Mouse (Mus musculus): ENCODE measurements around the gene Gmeb1. TPM values are rescaled to one million over a fixed set of nuclear protein-coding genes. Genes with fewer than 3 reads are reported as not detected.
A peak's percentile ranks its signal among the peaks of the same experiment; 100 is the strongest.
"Not testable (repeated sequence)": the region's sequence is repeated elsewhere in the genome, so short reads cannot be mapped to it uniquely, and the experiment has no call there.

The Gmeb1 gene
- total RNA-seq (2022) = 10 to 100 TPM in 1 of 4 experiments, 1 to 10 TPM in 3; 8.6 to 11.5 (median 9.1) TPM

DNA sequence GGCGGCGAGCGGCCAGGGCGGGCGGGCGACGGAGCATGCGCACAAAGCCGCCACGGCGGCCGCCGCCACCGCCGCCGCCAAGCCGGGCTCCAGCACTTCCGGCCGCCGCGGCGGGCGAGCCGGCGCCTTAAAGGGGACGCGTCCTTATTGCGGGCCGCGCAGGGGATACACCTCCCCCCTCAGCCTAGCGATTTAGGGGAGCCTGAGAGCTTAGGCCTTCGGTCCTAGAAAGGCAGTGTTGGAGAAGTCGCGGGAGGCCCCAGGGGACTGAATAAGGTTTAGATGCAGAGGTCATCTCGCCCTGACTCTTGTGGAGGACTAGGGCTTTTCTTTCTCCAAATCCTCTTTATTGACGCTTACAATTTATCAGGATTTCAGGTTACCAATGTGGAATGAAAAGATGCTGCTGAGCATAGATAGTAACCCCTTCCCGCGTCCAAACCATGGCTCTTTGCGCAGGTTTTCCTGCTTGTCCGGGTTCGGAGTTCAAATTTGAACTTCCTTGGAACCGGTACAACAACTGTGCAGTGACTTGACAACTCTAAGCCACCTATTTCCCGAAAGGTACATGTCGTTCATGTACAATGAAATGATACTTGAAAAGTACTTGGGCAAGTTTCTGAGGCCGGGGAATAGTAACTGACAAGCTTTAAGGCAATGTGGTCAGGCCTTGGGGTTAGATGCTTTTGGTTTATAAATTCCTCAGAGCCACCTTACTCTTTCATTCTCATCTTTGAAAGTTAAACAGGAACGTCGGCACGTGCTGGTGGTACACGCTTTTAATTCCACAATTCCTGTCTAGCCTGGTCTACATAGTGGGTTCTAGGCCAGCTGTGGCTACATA lies at the start of gene Gmeb1:
TSS of gene Gmeb1 (minus strand) at position 89 of the 844 bp plus-strand sequence.
- peak; percentile 76 for DNase-seq (ENCODE audit: low spot score)

GRCm38 (mm10) chr4:132309849-132310472 lies 48.6 kb upstream of the Gmeb1 start:
- no peak for DNase-seq (ENCODE audit: low spot score)

DNA sequence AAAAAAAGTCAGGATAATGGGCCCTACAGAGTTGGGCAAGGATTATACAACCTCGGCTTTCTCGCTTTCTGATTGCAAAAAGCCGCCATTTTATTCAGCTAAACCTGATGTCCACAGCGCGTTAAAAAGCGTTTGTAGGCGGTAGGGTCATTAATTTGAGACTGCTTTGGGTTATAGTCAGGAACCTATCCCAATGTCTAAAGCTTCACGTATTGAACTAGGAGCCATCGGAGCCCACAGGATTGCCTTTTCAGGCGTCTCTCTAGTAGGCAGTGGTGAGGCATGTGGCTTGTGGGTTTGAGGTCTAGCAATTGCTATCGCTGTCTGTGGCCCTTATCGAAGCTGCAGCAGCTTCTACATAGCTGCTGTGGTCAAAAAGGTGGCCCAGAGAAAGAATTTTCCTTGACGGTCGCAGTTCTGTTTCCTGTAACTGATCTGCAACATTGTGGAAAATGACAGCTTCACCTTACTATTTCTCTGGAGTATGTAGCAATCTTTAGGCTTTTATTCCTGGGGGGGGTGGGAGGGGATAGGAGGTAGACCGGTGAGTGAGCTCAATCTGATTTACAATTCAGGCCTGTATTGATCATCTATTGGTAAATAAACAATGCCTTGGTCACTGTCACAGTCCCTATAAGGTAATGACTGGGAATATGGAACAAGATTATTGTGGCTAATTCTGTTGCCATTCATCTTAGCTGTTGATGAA lies 47.9 kb upstream of the Gmeb1 start:
- DNase-seq (ENCODE audit: low spot score) = no peak

GRCm38 (mm10) chr4:132308437-132309139 lies 47.2 kb upstream of the Gmeb1 start:
- peak; percentile 92 for DNase-seq (ENCODE audit: low spot score)

- DNase-seq (ENCODE audit: low spot score) = no peak
Observed at GRCm38 (mm10) chr4:132306004-132306403, 44.6 kb upstream of the Gmeb1 start.

GRCm38 (mm10) chr4:132305276-132305675 lies 43.9 kb upstream of the Gmeb1 start:
- no peak for DNase-seq (ENCODE audit: low spot score)

DNA sequence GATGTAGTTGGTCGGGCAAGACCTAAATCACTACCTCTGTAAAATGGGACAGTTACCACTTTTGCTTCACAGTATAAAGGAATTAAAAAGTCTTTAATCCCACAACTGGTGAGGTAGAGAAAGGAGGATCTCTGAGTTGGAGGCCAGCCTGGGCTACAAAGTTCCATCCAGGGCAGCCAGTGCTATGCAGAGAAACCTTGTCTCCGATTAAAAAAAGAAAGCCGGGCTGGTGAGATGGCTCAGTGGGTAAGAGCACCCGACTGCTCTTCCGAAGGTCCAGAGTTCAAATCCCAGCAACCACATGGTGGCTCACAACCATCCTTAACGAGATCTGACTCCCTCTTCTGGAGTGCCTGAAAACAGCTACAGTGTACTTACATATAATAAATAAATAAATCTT lies 42.1 kb upstream of the Gmeb1 start:
- DNase-seq (ENCODE audit: low spot score) = not testable (repeated sequence)

DNA sequence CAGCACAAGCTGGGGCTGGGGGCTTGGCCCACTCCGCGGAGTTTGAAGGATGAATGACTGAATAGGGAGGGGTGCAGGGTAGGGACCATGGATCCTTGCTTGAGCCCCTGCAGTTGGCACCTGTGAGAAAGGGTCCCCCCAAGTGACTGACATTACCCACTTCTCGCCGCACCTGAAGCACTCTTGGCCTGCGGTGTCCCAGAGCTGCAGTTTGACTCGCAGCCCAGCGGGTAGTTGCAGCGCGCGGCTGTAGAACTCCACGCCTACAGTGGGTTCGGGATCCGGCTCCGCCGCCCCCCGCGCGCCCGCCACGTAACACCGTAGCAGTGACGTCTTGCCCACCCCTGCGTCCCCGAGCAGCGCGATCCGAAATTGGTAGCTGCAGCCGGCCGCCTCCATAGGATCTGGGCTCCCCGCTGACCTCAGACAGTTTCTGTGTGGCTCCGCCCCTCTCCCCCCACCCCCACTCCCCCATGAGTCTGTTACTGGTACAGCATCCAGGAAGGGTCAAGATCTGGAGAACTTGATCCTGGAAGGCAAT lies 41.6 kb upstream of the Gmeb1 start, which contains the start of gene Rab42:
TSS of gene Rab42 (minus strand) at position 447 of the 541 bp plus-strand sequence.
- peak; percentile 32 for DNase-seq (ENCODE audit: low spot score)

DNA sequence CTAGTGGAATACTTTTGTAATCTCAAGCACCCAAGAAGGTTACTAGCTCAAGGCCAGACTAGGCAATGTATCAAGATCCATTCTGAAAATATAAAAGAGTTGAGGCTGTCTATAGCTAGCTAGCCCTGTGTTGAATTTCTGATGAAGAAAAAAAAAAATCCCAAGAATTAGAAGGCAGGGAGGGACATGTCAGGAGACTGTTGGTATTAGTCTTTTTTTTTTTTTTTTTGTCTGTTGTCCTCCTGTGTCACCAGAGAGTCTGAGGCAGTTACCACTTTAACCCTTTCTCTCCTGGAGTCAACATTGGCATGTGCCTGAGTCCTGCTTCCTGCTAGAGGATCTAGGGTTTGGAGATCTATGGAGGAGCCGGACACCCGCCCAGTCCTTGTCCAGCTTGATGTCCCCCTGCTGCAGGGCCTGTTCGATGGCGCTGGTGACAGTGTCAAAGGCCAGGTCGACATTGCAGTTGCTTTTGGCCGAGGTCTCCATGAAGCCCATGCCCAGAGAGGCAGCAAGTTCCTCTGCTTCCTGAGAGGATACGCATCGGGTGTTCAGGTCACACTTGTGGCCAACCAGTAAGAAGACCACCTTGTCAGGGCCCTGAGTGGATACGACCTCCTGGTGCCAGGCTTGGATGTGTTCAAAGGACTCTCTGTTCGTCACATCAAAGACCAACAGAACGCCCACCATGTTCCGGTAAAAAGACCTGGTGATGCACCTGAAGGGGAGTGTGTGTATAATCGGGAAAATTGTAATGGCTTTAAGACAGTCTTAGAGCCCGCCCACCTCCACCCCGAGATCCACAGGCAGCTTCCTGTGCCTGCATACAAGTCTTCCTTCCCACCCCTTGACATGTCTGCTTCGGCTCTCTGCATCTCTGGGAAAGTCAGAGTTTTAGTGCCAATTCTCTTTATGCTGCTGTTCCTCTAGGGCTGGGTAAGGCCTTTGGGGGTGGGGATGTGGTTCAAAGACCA lies 40.9 kb upstream of the Gmeb1 start:
- DNase-seq (ENCODE audit: low spot score) = no peak

DNA sequence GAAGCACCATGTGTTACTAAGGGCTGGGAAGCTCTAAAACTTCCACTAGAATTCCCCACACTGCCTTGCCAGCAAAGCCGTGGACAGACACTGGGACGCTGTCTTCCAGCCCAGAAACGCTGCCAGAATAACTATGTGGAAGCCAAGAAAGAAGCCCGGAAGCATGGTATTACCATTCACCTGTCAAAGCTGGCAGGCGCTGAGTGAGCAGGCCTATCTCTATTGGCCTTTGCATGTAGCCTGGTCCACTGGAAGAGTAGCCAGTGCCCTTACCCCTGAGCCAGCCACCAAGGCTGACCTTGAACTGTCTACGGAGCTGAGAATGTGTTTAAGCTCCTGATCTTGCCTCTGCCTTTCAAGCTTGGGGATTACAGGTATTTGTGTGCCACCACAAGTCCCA lies 40.1 kb upstream of the Gmeb1 start:
- peak; percentile 36 for DNase-seq (ENCODE audit: low spot score)

DNA sequence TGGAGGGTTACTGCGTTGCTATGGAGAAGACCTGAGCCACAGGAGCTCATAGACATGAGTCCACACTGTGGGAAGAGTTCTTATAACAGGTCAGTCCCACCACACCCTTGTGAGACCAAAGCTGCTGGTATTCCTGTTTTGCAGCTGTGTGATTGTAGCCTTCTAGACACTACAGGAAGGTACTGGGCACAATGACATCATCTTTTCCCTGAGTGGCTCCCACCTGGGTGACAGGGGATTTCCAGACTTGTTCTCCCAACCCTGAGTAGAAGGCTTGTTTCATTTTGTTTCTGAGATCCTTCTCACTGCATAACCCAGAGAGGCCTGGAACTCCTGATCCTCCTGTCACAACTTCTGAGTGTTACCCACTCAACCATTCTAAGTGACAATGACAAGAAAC lies 38.4 kb upstream of the Gmeb1 start:
- no peak for DNase-seq (ENCODE audit: low spot score)

DNA sequence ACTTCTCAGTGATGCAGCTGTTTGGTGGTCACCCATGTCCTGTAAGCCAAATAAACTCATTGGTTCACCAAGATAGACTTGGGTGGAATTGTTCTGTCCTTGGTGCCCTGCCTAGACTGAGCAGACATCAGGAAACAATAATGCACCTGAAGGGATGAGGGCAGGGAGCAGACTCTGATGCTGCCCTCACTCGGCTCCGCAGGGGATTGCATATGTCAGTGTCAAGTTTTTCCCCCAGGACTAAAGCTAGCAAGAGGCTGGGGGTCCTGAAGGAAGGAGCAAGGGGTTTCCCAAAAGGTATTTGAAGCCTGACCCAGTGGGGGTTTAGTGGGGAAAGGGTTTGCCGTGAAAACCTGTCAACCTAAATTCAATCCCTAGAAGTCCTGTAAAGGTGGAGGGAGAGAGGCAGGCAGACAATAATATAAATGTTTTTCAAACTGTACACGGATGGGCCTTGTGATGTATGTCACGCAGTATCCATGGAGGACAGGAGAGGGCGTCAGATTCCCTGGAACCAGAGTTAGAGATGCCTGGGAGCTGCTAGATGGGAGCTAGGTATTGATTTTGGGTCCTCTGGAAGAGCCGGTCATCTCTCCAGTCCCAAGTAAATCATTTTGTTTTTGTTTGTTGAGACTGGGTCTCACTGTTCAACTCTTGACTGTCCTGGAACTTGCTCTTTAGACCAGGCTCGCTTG lies 34.4 kb upstream of the Gmeb1 start:
- no peak for DNase-seq (ENCODE audit: low spot score)

GRCm38 (mm10) chr4:132293682-132294240 lies 32.4 kb upstream of the Gmeb1 start:
- DNase-seq (ENCODE audit: low spot score) = no peak

DNA sequence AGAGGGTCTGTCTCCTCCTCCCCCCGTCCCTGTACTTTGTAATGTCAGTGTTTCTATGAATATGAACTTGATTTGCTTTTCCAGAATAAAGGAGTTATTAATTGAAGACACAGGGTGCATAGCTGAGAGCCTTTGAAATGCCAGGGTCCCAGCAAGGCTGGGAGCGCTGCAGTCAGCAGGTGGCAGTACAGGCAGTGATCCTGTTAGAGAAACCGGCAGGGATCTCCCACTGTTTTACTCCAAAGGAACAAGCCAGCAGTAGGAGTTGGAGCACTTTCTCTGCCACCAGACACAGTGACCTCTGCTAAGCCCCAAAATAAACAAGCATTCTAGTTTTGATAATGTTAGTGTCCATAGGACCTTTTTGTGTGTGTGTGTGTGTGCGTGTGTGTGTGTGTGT lies 31.6 kb upstream of the Gmeb1 start:
- DNase-seq (ENCODE audit: low spot score) = no peak

- DNase-seq (ENCODE audit: low spot score) = no peak
Observed at GRCm38 (mm10) chr4:132291624-132292335, 30.4 kb upstream of the Gmeb1 start.

GRCm38 (mm10) chr4:132291056-132291455 lies 29.7 kb upstream of the Gmeb1 start:
- DNase-seq (ENCODE audit: low spot score) = no peak

GRCm38 (mm10) chr4:132288840-132289239 lies 27.4 kb upstream of the Gmeb1 start:
- DNase-seq (ENCODE audit: low spot score) = not testable (repeated sequence)

- DNase-seq (ENCODE audit: low spot score) = no peak
Observed at GRCm38 (mm10) chr4:132275949-132276348, 14.5 kb upstream of the Gmeb1 start.

Data from heart, adult 8-10 months (tissue).